Mouse (Mus musculus) forebrain, embryonic 15.5 days (tissue): Measurements from ENCODE around the gene Rnf40. TPM values are rescaled to one million over a fixed set of nuclear protein-coding genes. Genes with fewer than 3 reads are reported as not detected.
"Not testable (repeated sequence)": the region's sequence is repeated elsewhere in the genome, so short reads cannot be mapped to it uniquely, and the experiment has no call there.

Experiments used
- ATAC-seq: fragments of 200-750 bp; cut with Nextera tagmentation; replicated peaks from 2 replicates; pipeline ENCODE4 v1.8.0; 2017; ENCODE audit warnings: mild to moderate bottlenecking, moderate TSS enrichment, moderate library complexity
- H3K27ac ChIP-seq: fragments of 300-500 bp; sonication (generic); replicated peaks from 2 replicates; pipeline ENCODE4 v1.5.1; 2015; ENCODE audit warnings: mild to moderate bottlenecking, inconsistent platforms
- H3K27me3 ChIP-seq: fragments of 300-500 bp; sonication (generic); 2 replicates; pipeline ENCODE4 v1.6.1; 2015; ENCODE audit warnings: inconsistent platforms
- H3K36me3 ChIP-seq: fragments of 300-500 bp; sonication (generic); 2 replicates; pipeline ENCODE4 v1.6.1; 2015; ENCODE audit warnings: mild to moderate bottlenecking, inconsistent platforms
- H3K4me1 ChIP-seq: fragments of 300-500 bp; sonication (generic); 2 replicates; pipeline ENCODE4 v1.6.1; 2015; ENCODE audit warnings: inconsistent platforms
- H3K4me2 ChIP-seq: fragments of 300-500 bp; sonication (generic); replicated peaks from 2 replicates; pipeline ENCODE4 v1.6.1; 2015; ENCODE audit warnings: mild to moderate bottlenecking, inconsistent platforms
- H3K4me3 ChIP-seq: fragments of 300-500 bp; sonication (generic); 2 replicates; pipeline ENCODE4 v1.5.1; 2015; ENCODE audit warnings: mild to moderate bottlenecking, inconsistent platforms
- H3K9ac ChIP-seq: fragments of 300-500 bp; sonication (generic); replicated peaks from 2 replicates; pipeline ENCODE4 v1.6.1; 2015; ENCODE audit warnings: mild to moderate bottlenecking, inconsistent platforms
- H3K9me3 ChIP-seq: fragments of 300-500 bp; sonication (generic); 2 replicates; pipeline ENCODE4 v1.6.1; 2016; ENCODE audit warnings: inconsistent platforms
- WGBS: fragments of 180-500 bp; shearing (Covaris S2); methylation state at CpG from one replicate; pipeline ENCODE4 v1.1.7; 2015; ENCODE audit warnings: mixed read lengths; 5-methylcytosine and 5-hydroxymethylcytosine counted together
- polyA plus RNA-seq: library from polyadenylated mRNA; unstranded; fragments of >200 nt; fragmentation: Nextera tagmentation; extraction: Ambion mirVana; gene quantifications from 2 replicates; pipeline ENCODE4 v1.2.1, GENCODE M21; 2015

The Rnf40 gene
- polyA plus RNA-seq, 1 experiment from 2014 or later: 52.4 TPM

GRCm38 (mm10) chr7:127628646-127629045 lies 40.1 kb downstream of the Rnf40 start:
- H3K9me3 ChIP-seq: no peaks in the 10 kb centered on the region
- no peak overlapping the region for H3K9ac ChIP-seq
- no peak overlapping the region for H3K4me3 ChIP-seq
- no peaks in the 10 kb centered on the region for H3K36me3 ChIP-seq
- H3K4me2 ChIP-seq: no peak overlapping the region
- H3K27ac ChIP-seq: no peak overlapping the region
- 76% methylated on average over 5 of the region's 5 CpGs for WGBS
- ATAC-seq: no peak
- H3K4me1 ChIP-seq: no peaks in the 10 kb centered on the region
- H3K27me3 ChIP-seq: no peaks in the 10 kb centered on the region

GRCm38 (mm10) chr7:127631416-127631815 lies 42.8 kb downstream of the Rnf40 start:
- no peaks in the 10 kb centered on the region for H3K36me3 ChIP-seq
- no peaks in the 10 kb centered on the region for H3K27me3 ChIP-seq
- no peak overlapping the region for H3K4me3 ChIP-seq
- 51% methylated on average over 4 of the region's 4 CpGs for WGBS
- no peak for ATAC-seq
- peaks cover under 1% of the 10 kb centered on the region; the same call in 1 of the 2 replicates for H3K4me1 ChIP-seq
- no peak overlapping the region for H3K9ac ChIP-seq
- no peaks in the 10 kb centered on the region for H3K9me3 ChIP-seq
- no peak overlapping the region for H3K27ac ChIP-seq
- H3K4me2 ChIP-seq: no peak overlapping the region

- Histone ChIP-seq H3K36me3 (no peaks in the 10 kb centered on the region), H3K4me2 (peak overlapping the region; percentile 63), H3K4me3 (peak overlapping the region; percentile 58), H3K27me3 (no peaks in the 10 kb centered on the region), H3K4me1 (peaks cover 9% of the 10 kb centered on the region), H3K9me3 (no peaks in the 10 kb centered on the region), H3K27ac (peak overlapping the region; percentile 6; the same call in 1 of the 2 replicates), H3K9ac (peak overlapping the region; percentile 77)
- peak; percentile 73; the same call in 1 of the 2 replicates for ATAC-seq
- WGBS: 0% methylated on average over 27 of the region's 27 CpGs
Measured at GRCm38 (mm10) chr7:127636963-127637362, 48.4 kb downstream of the Rnf40 start.

- no peak overlapping the region for H3K27ac ChIP-seq
- H3K9me3 ChIP-seq: no peaks in the 10 kb centered on the region
- H3K4me2 ChIP-seq: no peak overlapping the region
- no peaks in the 10 kb centered on the region for H3K36me3 ChIP-seq
- no peak for ATAC-seq
- H3K4me1 ChIP-seq: peaks cover 9% of the 10 kb centered on the region
- no peaks in the 10 kb centered on the region for H3K27me3 ChIP-seq
- H3K4me3 ChIP-seq: no peak overlapping the region
- 41% methylated on average over 4 of the region's 4 CpGs for WGBS
- H3K9ac ChIP-seq: no peak overlapping the region
Measured at GRCm38 (mm10) chr7:127641260-127641659, 52.7 kb downstream of the Rnf40 start.

GRCm38 (mm10) chr7:127642254-127642653 lies 53.7 kb downstream of the Rnf40 start:
- no peaks in the 10 kb centered on the region for H3K27me3 ChIP-seq
- H3K4me1 ChIP-seq: peaks cover 4% of the 10 kb centered on the region
- ATAC-seq: no peak
- no peak overlapping the region for H3K4me2 ChIP-seq
- H3K9ac ChIP-seq: no peak overlapping the region
- 65% methylated on average over 4 of the region's 4 CpGs for WGBS
- H3K27ac ChIP-seq: no peak overlapping the region
- no peak overlapping the region for H3K4me3 ChIP-seq
- no peaks in the 10 kb centered on the region for H3K9me3 ChIP-seq
- H3K36me3 ChIP-seq: no peaks in the 10 kb centered on the region

- WGBS: 92% methylated on average over 4 of the region's 4 CpGs
- no peak overlapping the region for H3K4me2 ChIP-seq
- no peaks in the 10 kb centered on the region for H3K9me3 ChIP-seq
- H3K27ac ChIP-seq: no peak overlapping the region
- no peak overlapping the region for H3K9ac ChIP-seq
- H3K36me3 ChIP-seq: no peaks in the 10 kb centered on the region
- no peak overlapping the region for H3K4me3 ChIP-seq
- no peaks in the 10 kb centered on the region for H3K27me3 ChIP-seq
- no peaks in the 10 kb centered on the region for H3K4me1 ChIP-seq
- no peak for ATAC-seq
Measured at GRCm38 (mm10) chr7:127646363-127646762, 57.8 kb downstream of the Rnf40 start.

- 92% methylated on average over 7 of the region's 7 CpGs for WGBS
- not testable (repeated sequence) for H3K36me3 ChIP-seq, H3K27ac ChIP-seq, ATAC-seq, H3K27me3 ChIP-seq, H3K4me3 ChIP-seq, H3K4me2 ChIP-seq, H3K4me1 ChIP-seq, H3K9me3 ChIP-seq, H3K9ac ChIP-seq
Measured at GRCm38 (mm10) chr7:127647576-127647975, 59.0 kb downstream of the Rnf40 start.

GRCm38 (mm10) chr7:127648516-127649201 lies 60.1 kb downstream of the Rnf40 start:
- ATAC-seq: no peak
- Histone ChIP-seq H3K9me3 (no peaks in the 10 kb centered on the region), H3K4me2 (no peak overlapping the region), H3K4me3 (no peak overlapping the region), H3K36me3 (no peaks in the 10 kb centered on the region), H3K4me1 (no peaks in the 10 kb centered on the region), H3K27ac (no peak overlapping the region), H3K9ac (no peak overlapping the region), H3K27me3 (no peaks in the 10 kb centered on the region)
- 90% methylated on average over 4 of the region's 4 CpGs for WGBS

- Histone ChIP-seq H3K36me3 (no peaks in the 10 kb centered on the region), H3K4me1 (peaks cover under 1% of the 10 kb centered on the region; the same call in 1 of the 2 replicates), H3K4me3 (no peak overlapping the region), H3K9ac (no peak overlapping the region), H3K27ac (no peak overlapping the region), H3K4me2 (no peak overlapping the region), H3K27me3 (no peaks in the 10 kb centered on the region), H3K9me3 (no peaks in the 10 kb centered on the region)
- 91% methylated on average over 6 of the region's 6 CpGs for WGBS
- no peak for ATAC-seq
Measured at GRCm38 (mm10) chr7:127649206-127649605, 60.6 kb downstream of the Rnf40 start.

- no peak overlapping the region for H3K27ac ChIP-seq
- no peak for ATAC-seq
- H3K4me1 ChIP-seq: peaks cover 3% of the 10 kb centered on the region; the same call in 1 of the 2 replicates
- no peaks in the 10 kb centered on the region for H3K27me3 ChIP-seq
- H3K4me3 ChIP-seq: no peak overlapping the region
- WGBS: 84% methylated on average over 2 of the region's 3 CpGs
- H3K4me2 ChIP-seq: no peak overlapping the region
- H3K9ac ChIP-seq: no peak overlapping the region
- no peaks in the 10 kb centered on the region for H3K9me3 ChIP-seq
- H3K36me3 ChIP-seq: no peaks in the 10 kb centered on the region
Measured at GRCm38 (mm10) chr7:127651624-127652023, 63.1 kb downstream of the Rnf40 start.

- Histone ChIP-seq H3K9me3 (no peaks in the 10 kb centered on the region), H3K4me1 (peaks cover 3% of the 10 kb centered on the region; the same call in 1 of the 2 replicates), H3K9ac (no peak overlapping the region), H3K4me3 (no peak overlapping the region), H3K27ac (no peak overlapping the region), H3K4me2 (peak overlapping the region; percentile 13; the same call in 1 of the 2 replicates), H3K27me3 (no peaks in the 10 kb centered on the region), H3K36me3 (no peaks in the 10 kb centered on the region)
- WGBS: 15% methylated on average over 18 of the region's 18 CpGs
- ATAC-seq: no peak
Measured at GRCm38 (mm10) chr7:127652050-127652449, 63.5 kb downstream of the Rnf40 start.

GRCm38 (mm10) chr7:127654318-127654717 lies 65.8 kb downstream of the Rnf40 start:
- 57% methylated on average over 10 of the region's 10 CpGs for WGBS
- Histone ChIP-seq H3K27ac (no peak overlapping the region), H3K4me3 (no peak overlapping the region), H3K36me3 (no peaks in the 10 kb centered on the region), H3K9me3 (no peaks in the 10 kb centered on the region), H3K4me2 (no peak overlapping the region), H3K27me3 (no peaks in the 10 kb centered on the region), H3K9ac (no peak overlapping the region), H3K4me1 (peaks cover 3% of the 10 kb centered on the region; the same call in 1 of the 2 replicates)
- ATAC-seq: no peak
